Mouse (Mus musculus) heart, postnatal 36 days (tissue): Measurements from ENCODE around the gene B4galt1. TPM values are rescaled to one million over a fixed set of nuclear protein-coding genes. Genes with fewer than 3 reads are reported as not detected.

ENCODE experiments used
- DNase-seq, 2 experiments: peaks; one replicate each; pipeline ENCODE4 v3.0.0; 2021 to 2022
- intact Hi-C: fragments of 180-260 bp; cut with DNase I; formaldehyde crosslinking; loops from one replicate; pipeline ENCODE4 v1.15.1; 2025
- total RNA-seq, 2 experiments: library from RNA; stranded (reverse); gene quantifications; 2 replicates each; pipeline ENCODE4 v1.2.3; 2021

The B4galt1 gene
- 10 to 100 TPM; 62.1 to 69.1 TPM for total RNA-seq

DNA sequence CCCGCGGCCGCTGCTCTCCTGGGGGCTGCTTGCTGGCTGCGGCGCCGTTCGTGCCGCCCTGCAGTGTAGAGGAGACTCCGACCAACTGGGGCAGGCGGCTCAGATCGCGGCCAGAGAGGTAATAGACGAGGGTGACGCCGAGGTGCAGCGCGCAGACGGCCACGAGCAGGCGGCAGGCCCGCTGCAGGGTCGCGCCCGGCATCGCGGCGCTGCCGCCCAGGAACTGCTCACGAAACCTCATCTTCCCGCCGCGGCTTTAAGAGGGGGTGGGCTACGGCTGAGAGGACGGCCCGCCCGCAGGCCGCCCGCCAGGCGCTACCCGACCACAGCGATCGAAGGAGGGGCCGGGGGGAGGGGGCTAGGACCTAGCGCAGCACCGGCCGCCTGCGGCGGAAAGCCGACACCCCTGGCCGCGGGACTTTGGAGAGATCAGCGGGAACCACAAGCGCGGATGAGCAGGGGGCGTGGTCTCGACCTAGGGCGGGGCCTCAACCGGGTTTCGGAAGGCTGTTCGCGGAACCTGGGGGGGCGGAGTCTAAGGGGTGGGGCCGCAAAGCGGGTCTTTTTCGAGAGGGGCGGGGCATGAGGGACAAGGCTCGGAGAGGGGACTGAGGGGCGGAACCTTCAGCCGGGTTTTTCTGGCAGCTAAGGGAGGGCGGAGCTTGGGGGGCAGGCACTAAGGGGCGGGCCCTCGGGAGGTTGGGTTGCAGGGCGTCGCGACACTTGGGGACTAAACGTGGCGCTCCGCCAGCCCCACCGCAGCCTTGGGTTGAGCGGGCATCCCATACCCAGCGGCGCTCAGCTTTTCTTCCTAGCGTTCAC is at the start of gene B4galt1:
Gene B4galt1, minus strand, starts transcription at position 441 of the 822 bp plus-strand sequence.
- DNase-seq: peak; percentile 99
- intact Hi-C loops: loop anchor here (2.0 to 5.0 kb wide), 3 partner anchors 33 to 94 kb away; partner anchors contain the start of genes Bag1 and Chmp5

DNA sequence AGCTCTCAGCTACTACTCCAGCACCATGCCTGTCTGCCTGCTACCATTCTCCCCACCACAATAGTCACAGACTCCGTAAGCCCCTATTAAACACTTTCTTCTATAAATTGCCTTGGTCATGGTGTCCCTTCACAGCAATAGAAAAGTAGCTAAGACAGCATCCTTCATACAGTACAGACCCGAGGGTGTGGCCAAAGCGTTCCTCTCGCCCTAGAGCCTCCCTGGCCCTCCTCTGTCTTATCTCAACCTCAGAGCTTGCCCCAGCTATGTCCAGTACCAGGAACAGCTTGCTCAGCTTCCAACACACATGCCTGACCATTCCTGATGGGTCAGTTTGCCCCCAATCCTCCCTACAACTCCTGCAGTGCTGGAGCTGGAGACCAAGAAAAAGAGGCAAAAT is 46.8 kb upstream of the B4galt1 start:
- intact Hi-C loops: no loop called here
- no peak for DNase-seq

DNA sequence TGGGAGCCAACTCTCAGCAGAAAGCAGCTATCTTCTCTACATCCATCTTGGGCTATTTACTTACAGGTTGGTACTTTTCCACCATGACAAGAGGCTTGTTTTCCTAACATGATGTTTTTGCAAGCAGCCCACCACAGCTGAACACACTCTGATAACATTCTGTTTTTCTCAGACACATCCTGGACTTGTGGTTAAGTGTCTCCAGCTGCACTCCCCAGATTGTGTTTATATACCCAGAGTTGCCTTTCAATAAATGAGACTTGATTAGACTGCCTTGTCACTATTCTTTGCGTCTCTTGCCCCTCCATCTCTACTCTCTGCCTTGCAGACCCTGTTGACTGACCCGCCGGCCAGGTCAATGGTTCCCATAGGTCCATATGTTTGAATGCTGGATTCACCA is 46.3 kb upstream of the B4galt1 start:
- intact Hi-C loops: no loop called here
- no peak for DNase-seq

DNA sequence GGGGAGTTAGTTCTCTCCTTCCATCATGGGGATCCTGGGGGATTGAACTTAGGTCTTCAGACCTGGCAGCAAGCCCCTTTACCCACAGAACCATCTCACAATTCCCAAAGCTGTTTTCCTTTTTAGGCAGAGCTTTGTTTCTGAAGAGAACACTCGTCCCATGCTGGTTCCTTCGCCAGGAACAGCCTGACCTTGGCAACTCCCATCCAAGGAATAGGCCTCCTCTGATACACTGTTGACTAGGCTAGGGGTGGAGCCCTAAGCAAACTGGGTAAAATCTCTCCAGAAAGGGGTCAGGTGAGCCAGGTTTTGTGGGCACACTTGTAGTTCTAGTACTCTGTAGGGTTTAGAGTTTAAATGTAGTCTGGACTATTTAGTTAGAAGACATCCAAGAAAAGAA is 45.5 kb upstream of the B4galt1 start:
- intact Hi-C loops: no loop called here
- DNase-seq: no peak

DNA sequence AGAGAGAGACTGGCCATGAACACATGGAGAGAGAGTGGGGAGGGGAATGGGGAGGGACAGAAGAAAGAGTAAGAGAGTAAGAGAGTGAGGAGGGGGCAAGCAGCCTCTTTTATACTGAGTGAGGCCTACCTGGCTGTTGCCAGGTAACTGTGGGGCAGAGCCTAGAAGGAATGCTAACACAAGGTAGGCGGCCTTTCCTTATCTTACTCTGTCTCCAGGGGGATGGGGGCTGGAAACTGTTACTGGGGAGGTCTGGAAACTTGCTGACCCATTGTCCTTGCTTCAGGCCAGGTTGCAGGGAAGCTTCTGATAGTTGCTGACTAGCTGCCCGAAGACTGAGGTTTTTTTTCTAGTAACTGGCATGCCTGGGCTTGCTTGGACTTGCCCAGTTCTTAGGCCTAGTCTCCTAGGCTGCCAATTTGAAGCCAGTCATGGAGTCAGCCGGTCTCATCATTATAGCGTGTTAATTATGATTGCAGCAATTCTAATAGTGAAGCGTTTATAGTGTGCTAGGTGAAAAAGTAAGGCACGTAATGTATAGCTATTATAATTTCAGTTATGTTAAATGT is 44.8 kb upstream of the B4galt1 start:
- intact Hi-C loops: no loop called here
- no peak for DNase-seq

DNA sequence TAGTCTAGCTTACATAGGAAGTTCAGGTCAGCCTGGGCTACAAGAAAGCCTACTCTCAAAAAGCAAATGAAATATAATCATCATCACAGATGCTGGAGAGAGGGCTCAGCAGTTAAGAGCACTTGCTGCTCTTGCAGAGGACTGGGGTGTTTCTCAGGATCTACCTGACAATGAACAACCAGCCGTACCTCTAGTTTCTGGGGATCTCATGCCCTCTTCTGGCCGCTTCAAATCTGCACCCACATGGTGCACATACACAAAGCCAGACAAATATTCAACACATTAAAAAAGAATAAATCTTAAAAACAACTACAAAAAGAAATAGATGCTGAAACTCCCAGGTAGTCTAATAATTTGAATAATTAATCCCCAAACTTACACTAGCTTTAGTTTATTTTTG is 41.8 kb upstream of the B4galt1 start:
- intact Hi-C loops: no loop called here
- no peak for DNase-seq

DNA sequence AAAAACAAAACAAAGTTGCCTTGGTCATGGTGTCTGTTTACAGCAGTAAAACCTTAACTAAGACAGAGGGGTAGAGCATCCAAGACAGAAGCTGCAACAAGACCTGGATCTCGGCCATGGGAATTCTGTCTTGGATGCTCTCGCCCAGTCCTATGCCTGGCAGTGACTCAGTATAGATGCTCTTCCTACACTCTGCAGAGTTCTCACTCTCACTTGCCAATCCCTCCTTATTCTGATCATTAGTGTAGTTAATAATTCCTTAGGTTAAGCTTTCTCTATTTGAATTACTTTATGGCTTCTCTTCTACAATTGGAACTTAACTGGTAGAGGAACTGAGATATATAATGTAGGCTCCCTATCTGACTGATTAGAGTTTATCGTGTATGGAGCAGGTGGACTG is 41.3 kb upstream of the B4galt1 start:
- no peak for DNase-seq
- intact Hi-C loops: no loop called here

DNA sequence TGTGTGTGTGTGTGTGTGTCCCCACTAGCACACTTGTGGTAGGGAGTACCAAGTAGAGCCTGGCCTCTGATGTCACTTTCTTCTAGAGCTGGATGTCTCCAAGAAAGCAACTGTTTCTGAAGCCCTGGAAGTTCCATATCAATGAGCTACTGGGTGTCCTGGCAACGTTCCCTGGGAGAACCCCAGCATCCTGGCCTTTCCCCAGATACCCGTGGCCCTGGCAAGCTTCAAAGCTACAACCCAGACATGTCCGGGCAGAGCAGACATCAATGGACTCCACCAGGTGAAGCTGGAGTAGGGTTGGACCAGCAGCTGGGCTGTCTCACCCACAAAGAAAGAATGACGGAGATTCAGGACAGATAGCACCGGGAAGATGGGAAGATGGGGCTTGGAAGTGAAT is 37.4 kb upstream of the B4galt1 start:
- intact Hi-C loops: no loop called here
- no peak for DNase-seq

DNA sequence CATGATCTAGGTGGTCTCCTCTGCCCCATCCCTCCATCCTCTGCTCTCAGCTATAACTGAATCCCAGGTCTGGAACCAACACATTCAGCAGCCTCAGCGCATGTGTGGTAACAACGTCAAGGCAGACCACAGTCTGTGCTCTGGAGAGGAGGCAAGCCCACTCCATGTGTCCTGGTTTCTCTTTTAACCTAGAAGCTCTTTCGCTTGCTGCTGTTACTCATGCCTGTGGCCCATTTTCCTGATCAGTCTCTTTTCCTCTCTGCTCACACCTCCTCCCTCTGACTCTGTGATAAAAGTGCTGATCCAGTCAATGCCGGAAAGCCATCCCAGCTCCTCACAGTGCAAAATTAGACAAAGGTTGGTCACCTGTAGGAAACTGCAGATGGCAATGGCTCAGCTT is 36.2 kb upstream of the B4galt1 start:
- DNase-seq: no peak
- intact Hi-C loops: no loop called here

DNA sequence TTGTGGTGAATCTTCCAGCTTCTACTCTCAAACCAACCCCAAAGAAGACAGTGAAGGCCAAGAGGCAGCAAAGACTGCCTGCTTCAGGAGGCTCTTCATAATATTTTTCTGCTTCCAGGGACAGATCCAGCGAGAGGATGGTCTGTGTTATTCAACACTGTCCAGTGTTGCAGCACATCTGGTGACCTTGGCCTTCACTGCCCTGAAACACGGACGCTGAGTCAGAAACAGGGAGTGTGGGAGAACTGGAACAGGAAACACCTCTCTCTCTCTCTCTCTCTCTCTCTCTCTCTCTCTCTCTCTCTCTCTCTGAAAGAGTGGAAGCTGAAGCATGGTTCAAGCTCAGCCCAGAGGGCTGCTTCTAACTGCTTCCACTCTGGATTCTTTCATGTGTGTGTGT is 35.4 kb upstream of the B4galt1 start:
- intact Hi-C loops: no loop called here
- DNase-seq: no peak

DNA sequence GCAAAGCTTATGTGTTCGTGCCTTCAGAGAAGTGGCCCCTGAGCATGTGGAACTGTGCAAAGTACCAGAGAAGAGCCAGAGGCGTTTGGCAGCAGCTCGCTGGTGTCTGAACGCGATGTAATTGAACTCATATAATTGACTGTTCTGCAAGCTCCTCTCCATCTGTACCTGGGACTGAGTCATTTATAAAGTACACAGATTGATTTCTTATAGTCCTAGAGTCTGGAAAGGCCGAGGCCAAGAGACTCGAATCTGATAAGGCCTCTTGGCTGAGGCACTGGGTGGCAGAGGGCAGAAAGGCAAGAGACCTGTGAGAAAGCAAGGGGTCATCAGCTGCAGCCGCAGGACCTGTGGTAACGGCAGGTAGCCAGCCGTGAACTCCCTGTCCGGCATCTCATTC is 35.0 kb upstream of the B4galt1 start:
- intact Hi-C loops: no loop called here
- no peak for DNase-seq

DNA sequence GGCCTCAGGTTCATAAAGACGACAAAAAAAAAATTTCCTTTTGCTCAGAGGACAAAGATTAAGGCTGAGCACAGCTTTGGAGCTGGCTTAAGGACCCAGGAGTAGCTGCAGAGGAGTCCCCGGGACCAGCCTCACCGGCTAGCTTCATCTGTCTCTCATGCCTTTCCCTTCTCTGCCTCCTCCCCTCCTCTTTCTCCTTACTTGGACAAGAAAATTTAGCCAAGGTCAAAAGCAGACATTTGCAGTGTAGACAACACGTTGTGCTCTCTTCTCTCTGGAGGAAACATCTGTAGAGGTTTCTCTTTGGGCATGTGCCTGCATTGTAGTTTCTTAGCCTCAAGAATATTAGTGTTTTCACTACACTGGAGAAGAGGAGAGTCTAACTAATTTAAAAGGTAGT is 32.1 kb upstream of the B4galt1 start:
- no peak for DNase-seq
- intact Hi-C loops: no loop called here

DNA sequence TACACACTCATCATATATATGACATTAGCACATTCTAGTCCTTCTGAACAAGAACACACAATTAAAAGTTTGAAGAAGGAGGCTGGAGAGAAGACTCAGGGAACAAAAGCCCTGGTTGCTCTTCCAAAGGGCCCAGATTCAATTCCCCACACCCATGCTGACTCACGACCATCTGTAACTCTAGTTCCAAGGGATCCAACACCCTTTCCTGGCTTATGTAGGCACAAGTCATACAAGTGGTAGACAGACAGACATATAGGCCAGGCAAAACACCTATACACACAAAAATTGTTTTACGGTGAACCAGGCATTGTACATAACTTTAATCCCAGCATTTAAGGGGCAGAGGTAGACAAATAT is 31.3 kb upstream of the B4galt1 start:
- intact Hi-C loops: no loop called here
- no peak for DNase-seq

DNA sequence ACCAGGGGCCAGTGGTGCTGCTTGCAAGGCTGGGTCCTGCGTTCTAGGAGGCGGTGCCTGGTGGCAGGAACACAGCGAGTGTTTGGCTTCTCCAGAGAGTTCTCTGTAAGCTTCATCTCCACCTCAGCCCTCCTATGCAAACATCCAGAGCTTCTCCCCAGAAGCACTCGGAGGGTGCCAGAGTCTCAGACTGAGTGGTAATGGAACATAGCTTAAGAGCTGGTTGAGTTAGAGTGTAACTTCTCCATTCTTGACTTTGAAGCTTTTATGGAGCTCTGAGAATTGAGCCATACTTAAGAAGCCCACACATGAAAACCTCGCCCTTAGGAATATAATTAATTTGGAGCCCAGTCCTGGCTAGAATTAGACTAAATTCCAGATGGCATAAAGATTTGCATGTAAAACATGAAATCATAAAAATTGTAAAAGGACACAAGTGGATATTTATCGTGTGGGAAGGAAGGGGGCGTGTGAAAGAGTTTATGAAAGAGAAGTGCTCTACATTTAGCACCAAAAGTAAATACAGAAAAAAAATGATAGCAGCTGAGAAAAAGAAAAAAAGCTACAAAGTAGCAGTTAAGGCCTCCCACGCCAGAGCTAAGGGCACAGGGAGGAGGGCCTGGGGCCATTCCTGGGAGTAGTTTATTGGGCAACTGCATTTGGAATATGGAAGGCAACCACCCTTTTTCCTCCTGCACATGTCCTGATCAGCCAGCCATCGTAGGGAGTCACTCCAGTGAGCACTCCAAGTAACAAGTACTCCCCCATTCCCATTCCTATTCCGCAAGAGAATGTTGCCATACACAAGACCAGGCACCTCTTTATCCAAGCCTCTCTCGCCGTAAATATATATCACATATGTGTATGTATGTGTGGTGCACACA is 30.7 kb upstream of the B4galt1 start:
- no peak for DNase-seq
- intact Hi-C loops: no loop called here

DNA sequence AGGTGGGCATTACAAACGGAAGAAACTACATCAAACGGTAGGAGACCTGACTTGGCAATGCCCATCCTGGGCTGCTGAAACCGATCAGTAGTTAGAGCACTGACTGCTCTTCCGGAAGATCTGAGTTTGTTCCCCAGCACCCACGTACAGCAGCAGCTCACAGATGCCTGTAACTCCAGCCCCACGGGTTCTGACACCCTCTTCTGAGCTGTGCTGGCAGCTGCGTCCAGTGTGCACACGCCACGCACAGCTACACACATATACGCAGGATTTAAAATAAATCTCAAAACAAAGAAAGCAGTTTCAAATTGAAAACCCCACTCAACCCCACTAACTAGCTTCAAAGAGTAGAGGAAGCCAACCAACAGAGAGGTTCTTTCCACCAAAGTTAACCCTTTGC is 29.4 kb upstream of the B4galt1 start:
- DNase-seq: no peak
- intact Hi-C loops: no loop called here

DNA sequence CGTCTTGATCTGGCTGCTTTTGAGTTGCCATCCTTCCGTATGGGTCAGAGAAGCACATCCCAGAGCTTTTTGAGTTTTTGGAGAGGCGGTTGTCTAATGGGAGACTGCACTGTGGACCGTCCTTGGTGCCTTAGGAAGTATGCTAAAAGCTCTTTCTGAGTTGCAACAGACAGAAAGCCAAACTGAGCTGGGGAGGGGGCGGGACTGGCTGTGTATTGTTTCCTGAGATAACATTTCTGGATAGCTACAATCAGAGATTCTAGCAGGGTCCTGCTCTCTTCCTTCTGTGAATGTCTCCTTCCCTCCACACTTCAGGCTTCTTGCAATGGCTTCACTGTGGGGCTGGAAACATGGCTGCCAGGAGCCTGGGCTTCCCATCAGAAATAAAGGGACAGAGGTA is 23.7 kb upstream of the B4galt1 start:
- no peak for DNase-seq
- intact Hi-C loops: no loop called here

DNA sequence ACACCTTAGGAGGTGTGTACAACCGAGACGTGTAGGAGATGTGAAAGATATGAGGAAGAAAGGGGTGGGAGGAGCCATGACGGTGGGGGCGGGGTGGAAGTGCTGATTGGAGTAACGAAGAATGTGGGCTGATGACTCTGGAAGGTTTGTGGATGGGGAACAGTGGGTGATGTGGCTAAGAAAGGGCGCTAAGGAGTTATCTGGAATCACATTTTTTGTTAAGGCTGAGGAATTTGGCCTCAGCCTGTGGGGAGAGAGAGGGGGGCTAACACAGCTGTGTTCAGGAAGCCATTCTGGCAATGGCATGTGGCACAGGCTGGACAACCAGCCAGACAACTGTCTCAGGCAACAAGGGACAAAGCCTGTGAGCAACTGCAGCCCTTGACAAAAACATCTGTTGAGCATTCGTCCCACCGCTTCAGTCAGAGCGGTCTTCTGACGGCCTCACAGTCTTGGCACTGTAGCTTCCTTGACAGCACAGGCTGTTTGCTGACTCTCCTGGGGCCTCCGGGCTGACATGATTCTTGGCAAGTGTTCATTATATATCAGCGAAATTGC is 23.1 kb upstream of the B4galt1 start:
- intact Hi-C loops: no loop called here
- DNase-seq: peak; percentile 60 to 69

DNA sequence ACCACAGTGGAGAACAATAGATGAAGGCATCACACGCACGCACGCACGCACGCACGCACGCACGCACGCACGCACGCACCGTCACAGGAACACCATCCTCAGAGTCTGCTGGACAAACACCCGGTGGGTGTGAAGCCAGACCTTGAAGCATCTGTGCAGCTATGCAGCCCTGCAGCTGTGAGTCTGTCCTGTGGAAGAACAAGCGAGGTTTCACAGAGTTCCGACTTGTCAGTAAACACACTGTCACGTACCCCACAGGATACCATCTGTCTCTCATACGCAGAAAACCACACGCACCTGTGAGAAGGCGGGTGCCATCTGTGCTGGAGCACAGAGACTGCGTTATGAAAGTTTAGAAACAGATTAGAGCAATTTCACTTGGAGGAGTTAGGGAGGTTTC is 22.0 kb upstream of the B4galt1 start:
- intact Hi-C loops: no loop called here

DNA sequence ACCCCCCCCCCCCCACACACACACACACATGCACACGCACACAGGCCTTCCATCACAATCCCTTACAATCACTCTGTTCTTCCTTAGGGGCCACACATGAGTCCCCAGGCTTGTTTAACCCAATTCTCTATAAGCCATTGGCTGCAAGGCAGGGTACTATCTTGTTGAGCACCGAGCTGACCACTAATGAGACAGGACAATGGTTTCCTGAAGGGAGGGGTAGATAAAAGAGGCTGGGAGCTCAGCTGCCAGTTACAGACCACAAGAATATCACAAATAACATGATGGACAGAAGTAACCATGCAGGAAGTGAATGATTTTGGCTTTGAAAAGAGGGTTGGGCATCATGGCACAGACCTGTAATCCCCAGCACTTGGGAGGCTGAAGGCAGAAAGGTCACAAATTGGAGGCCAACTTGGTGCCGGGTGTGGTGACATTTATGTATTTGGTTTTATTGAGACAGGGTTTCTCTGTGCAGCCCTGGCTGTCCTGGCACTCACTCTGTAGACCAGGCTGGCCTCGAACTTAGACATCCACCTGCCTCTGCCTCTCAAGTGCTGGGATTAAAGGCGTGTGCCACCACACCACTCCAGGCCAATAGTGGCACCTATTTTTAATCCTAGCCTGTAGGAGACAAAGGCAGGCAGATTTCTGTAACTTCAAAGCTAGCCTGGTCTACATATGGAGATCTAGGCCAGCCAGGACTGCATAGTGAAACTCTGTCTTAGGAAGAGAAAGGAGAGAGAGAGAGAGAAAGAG is 21.2 kb upstream of the B4galt1 start:
- no peak for DNase-seq
- intact Hi-C loops: no loop called here

More for the DNA sequence above, 22.0 kb upstream of the B4galt1 start:
- DNase-seq: no peak

DNA sequence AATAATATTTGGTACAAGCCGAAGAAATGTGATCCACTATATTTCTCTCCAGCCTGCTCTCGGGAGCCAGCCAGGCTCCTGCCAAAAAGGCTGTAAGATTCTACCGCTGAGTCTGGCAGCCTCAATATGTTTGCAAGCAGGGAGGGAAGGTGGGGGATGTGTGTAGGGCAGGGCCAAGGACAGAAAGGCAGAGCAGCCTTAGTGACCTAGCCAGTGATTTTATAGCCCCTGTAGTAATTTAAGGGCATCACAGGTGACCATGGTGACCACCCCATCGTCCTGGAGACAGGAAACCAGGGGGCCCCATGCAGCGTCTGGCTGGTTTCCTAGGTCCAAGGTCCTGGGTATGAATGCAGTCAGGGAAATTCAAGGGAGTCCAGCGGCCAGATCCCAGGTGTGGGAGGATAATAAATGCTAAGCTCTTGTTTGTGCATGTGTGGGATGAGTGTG is 20.4 kb upstream of the B4galt1 start:
- intact Hi-C loops: no loop called here
- DNase-seq: peak; percentile 35 to 58
